Mouse (Mus musculus): ENCODE measurements around the gene Rabgap1l.
"Not testable (repeated sequence)": the region's sequence is repeated elsewhere in the genome, so short reads cannot be mapped to it uniquely, and the experiment has no call there.

DNA sequence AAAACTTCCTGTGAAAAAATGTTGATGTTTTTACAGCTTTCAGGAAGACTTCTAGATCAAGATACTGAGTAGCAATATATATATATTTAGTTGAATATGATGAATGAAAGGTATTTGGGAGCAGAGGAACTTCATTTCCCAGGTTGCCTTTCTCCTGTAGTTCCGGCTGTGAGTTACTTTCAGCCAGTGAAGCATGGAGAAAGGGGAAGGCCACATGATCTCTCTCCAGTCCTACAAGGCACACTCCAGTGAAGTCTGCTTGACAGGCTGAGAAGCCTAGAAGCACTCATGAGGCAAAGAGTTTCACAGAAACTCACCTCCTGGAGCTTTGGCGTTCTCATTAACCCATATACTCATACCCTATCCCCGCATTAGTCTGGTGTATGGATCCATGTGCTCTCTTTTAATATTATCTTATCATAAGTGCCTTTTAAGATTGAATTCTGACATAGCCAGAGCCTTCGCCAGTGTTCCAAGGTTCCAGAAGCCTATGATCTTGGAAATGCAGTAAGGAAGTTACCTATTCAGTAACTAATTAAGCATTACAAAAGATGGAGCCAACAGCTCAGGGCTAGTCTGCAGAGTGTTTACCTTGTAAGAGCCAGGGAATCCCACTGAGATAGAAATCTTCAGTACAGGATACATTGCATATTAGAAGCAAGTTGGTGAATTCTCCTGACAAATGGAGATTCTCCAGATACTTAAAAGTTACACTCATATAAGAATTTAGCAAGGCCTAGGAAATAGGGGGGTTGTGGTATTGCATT lies 168.5 kb downstream of the Rabgap1l start:
- not testable (repeated sequence) for TF ChIP-seq POLR2A (IDR thresholded peaks at IDR 0.05; ENCODE audit: borderline replicate concordance, low read depth, low read length); CTCF (IDR thresholded peaks at IDR 0.05; ENCODE audit: low read depth, low read length)
